Mouse (Mus musculus) megakaryocyte, embryonic 14.5 days (primary cell): ENCODE measurements around the gene Mpped2. TPM values are rescaled to one million over a fixed set of nuclear protein-coding genes. Genes with fewer than 3 reads are reported as not detected.

Source experiments
- H3K27me3 ChIP-seq: replicated peaks from 2 replicates; pipeline ENCODE3; 2012; ENCODE audit warnings: inconsistent platforms
- H3K36me3 ChIP-seq: replicated peaks from 2 replicates; pipeline ENCODE3; 2012; ENCODE audit warnings: low read length, inconsistent platforms, mixed read lengths
- H3K4me1 ChIP-seq: 2 replicates; pipeline ENCODE4 v1.6.1; 2012; ENCODE audit warnings: inconsistent platforms
- H3K4me3 ChIP-seq: replicated peaks from 2 replicates; pipeline ENCODE3; 2012; ENCODE audit warnings: moderate library complexity, mild to moderate bottlenecking, inconsistent platforms
- H3K9me3 ChIP-seq: 2 replicates; pipeline ENCODE4 v1.6.1; 2012; ENCODE audit warnings: inconsistent platforms
- FLI1 ChIP-seq: IDR thresholded peaks from 2 replicates; pipeline ENCODE4 v1.6.1; 2012; ENCODE audit warnings: low read length, inconsistent platforms, mixed read lengths
- GATA1 ChIP-seq: IDR thresholded peaks from 3 replicates; pipeline ENCODE4 v1.6.1; 2012; ENCODE audit warnings: mixed read lengths, low read length, inconsistent platforms, borderline replicate concordance
- polyA plus RNA-seq: library from polyadenylated mRNA; stranded (reverse); fragments of >175 nt; gene quantifications from 2 replicates; pipeline ENCODE4 v1.2.3, GENCODE M21; 2012; ENCODE audit warnings: low replicate concordance; ENCODE audit not compliant: insufficient read depth

Gene Mpped2
- polyA plus RNA-seq, 1 experiment: 0.10 TPM

- no peaks in the 10 kb centered on the region for H3K4me1 ChIP-seq
- H3K9me3 ChIP-seq: peaks cover 50% of the 10 kb centered on the region
- TF ChIP-seq GATA1 (no peak), FLI1 (no peak)
- H3K4me3 ChIP-seq: no peak overlapping the region
- H3K27me3 ChIP-seq: no peaks in the 10 kb centered on the region
- no peaks in the 10 kb centered on the region for H3K36me3 ChIP-seq
These were observed 95.5 kb downstream of the Mpped2 start for GRCm38 (mm10) chr2:106788573-106788972.

GRCm38 (mm10) chr2:106789694-106790328 is 96.7 kb downstream of the Mpped2 start:
- Histone ChIP-seq H3K27me3 (no peaks in the 10 kb centered on the region), H3K9me3 (peaks cover 49% of the 10 kb centered on the region), H3K36me3 (no peaks in the 10 kb centered on the region), H3K4me3 (no peak overlapping the region), H3K4me1 (no peaks in the 10 kb centered on the region)
- TF ChIP-seq FLI1 (no peak), GATA1 (no peak)

DNA sequence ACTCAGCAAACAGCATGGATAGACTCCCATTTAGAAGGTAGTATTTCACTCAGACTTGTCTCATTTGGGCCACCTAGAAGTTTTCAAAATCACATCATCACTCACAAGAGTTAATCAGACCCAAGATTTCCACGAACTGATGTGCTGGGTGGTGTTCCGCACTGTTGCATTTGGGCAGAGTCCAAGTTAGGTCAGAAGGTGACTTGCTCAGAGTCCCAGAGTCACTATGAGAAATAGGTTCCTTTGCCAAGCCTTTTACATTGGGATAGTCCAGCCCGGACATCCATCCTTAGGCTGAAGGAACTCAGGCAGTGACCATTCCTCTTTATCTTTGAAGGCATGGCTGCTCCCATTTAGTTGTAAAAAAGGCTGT is 97.2 kb downstream of the Mpped2 start:
- TF ChIP-seq GATA1 (no peak), FLI1 (no peak)
- H3K4me3 ChIP-seq: no peak overlapping the region
- no peaks in the 10 kb centered on the region for H3K27me3 ChIP-seq
- H3K36me3 ChIP-seq: no peaks in the 10 kb centered on the region
- H3K4me1 ChIP-seq: no peaks in the 10 kb centered on the region
- H3K9me3 ChIP-seq: peaks cover 44% of the 10 kb centered on the region

- no peaks in the 10 kb centered on the region for H3K27me3 ChIP-seq
- H3K4me1 ChIP-seq: no peaks in the 10 kb centered on the region
- no peaks in the 10 kb centered on the region for H3K36me3 ChIP-seq
- TF ChIP-seq GATA1 (no peak), FLI1 (no peak)
- peaks cover 19% of the 10 kb centered on the region; the same call in 1 of the 2 replicates for H3K9me3 ChIP-seq
- no peak overlapping the region for H3K4me3 ChIP-seq
These were observed 103.2 kb downstream of the Mpped2 start for GRCm38 (mm10) chr2:106796246-106796645.

- TF ChIP-seq FLI1 (no peak), GATA1 (no peak)
- Histone ChIP-seq H3K36me3 (no peaks in the 10 kb centered on the region), H3K4me3 (no peak overlapping the region)
These were observed 104.8 kb downstream of the Mpped2 start for GRCm38 (mm10) chr2:106797855-106798254.

DNA sequence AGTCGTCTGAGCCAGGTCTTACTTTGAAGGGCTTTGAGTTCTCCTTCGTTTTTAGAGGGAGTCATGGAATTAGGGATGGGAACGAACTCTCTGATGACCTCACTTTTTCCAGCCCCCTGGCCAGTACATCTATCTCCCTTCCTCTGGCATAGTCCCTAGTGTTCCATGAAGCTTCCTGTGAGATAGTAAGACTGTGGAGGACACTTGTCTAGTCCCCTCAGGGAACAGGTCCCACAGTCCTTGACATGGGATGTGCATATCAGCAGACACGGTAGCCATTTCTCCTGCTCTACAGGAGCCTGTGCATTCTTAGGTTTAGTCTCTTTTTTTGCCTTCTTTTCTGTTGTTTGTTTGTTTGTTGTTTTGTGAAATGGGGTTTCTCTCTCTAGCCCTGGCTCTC is 105.8 kb downstream of the Mpped2 start:
- peaks cover 15% of the 10 kb centered on the region for H3K9me3 ChIP-seq
- H3K4me3 ChIP-seq: no peak overlapping the region
- H3K36me3 ChIP-seq: no peaks in the 10 kb centered on the region
- TF ChIP-seq FLI1 (no peak), GATA1 (no peak)
- no peaks in the 10 kb centered on the region for H3K27me3 ChIP-seq
- H3K4me1 ChIP-seq: no peaks in the 10 kb centered on the region

More at GRCm38 (mm10) chr2:106797855-106798254, 104.8 kb downstream of the Mpped2 start:
- H3K4me1 ChIP-seq: no peaks in the 10 kb centered on the region
- no peaks in the 10 kb centered on the region for H3K27me3 ChIP-seq
- peaks cover 12% of the 10 kb centered on the region for H3K9me3 ChIP-seq

DNA sequence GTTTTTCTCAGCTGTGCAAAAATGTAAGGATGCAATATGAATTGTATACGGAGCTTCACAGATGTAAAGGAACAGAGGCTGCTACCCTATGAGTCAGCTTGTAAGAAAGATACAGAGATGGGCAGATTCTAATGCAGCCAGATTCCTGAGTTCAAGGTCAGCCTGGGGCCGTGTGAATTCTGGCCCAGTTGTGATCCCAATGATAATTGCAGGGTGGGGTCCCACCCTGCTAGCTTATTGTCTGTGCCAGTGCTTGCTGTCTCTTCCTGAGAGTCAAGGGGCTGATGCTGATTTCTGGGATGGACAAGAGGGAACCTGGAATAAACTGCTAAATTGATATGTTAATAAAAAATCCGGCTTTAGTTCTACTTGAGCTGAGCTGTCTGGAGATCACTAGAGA is 122.8 kb downstream of the Mpped2 start:
- H3K4me1 ChIP-seq: no peaks in the 10 kb centered on the region
- H3K27me3 ChIP-seq: no peaks in the 10 kb centered on the region
- no peak overlapping the region for H3K4me3 ChIP-seq
- TF ChIP-seq FLI1: no peak
- no peaks in the 10 kb centered on the region for H3K36me3 ChIP-seq
- peaks cover 17% of the 10 kb centered on the region for H3K9me3 ChIP-seq

DNA sequence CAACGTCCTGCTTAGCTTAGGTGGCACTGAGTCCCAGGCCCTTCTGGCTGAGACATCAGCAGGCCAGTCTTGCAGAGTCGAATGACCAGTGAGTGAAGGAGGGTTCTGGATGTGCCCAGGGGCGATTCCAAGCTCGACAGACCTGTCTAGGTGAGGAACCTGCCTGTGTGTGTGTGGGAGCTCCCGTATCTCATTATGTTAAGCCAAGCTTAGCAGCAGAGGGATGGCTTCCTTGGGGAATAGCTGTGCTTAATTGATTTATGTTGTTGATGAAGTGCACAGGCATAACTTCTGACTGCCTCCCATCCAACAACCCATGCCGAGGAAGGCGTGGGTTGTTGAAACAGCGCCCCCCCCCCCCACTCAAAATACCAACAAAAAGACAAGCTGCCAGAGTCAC is 128.2 kb downstream of the Mpped2 start:
- no peaks in the 10 kb centered on the region for H3K27me3 ChIP-seq

GRCm38 (mm10) chr2:106821883-106822282 is 128.8 kb downstream of the Mpped2 start:
- TF ChIP-seq GATA1 (no peak), FLI1 (no peak)
- peaks cover 27% of the 10 kb centered on the region for H3K9me3 ChIP-seq

More for the DNA sequence above, 128.2 kb downstream of the Mpped2 start:
- H3K9me3 ChIP-seq: peaks cover 27% of the 10 kb centered on the region
- no peaks in the 10 kb centered on the region for H3K4me1 ChIP-seq
- H3K36me3 ChIP-seq: no peaks in the 10 kb centered on the region
- TF ChIP-seq GATA1 (no peak), FLI1 (no peak)
- no peak overlapping the region for H3K4me3 ChIP-seq

DNA sequence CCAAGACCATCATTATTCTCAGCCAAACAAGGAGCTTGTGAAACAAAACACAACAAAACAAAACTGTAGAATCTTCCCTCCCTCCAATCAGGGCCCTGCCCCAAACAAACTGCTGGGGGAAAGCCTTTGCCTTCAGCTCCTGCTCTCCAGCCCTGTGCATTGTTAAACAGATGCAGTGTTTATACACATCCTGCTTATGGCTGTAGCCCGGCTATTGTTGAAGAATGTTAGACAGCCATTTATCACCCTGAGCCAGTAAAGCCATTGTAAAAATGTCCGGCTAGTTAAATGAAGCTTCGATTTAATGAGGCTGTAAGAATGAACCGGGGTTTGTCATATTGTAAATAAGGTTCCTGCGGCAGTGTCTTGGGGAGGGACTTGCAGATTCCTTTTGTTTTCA is 129.5 kb downstream of the Mpped2 start:
- no peak overlapping the region for H3K4me3 ChIP-seq
- no peaks in the 10 kb centered on the region for H3K27me3 ChIP-seq
- no peaks in the 10 kb centered on the region for H3K4me1 ChIP-seq
- no peaks in the 10 kb centered on the region for H3K36me3 ChIP-seq
- TF ChIP-seq FLI1 (no peak), GATA1 (no peak)
- peaks cover 27% of the 10 kb centered on the region for H3K9me3 ChIP-seq

More at GRCm38 (mm10) chr2:106821883-106822282, 128.8 kb downstream of the Mpped2 start:
- Histone ChIP-seq H3K4me1 (no peaks in the 10 kb centered on the region), H3K36me3 (no peaks in the 10 kb centered on the region), H3K4me3 (no peak overlapping the region), H3K27me3 (no peaks in the 10 kb centered on the region)

GRCm38 (mm10) chr2:106825461-106825860 is 132.4 kb downstream of the Mpped2 start:
- Histone ChIP-seq H3K27me3 (no peaks in the 10 kb centered on the region), H3K9me3 (peaks cover 35% of the 10 kb centered on the region)

More at GRCm38 (mm10) chr2:106825461-106825860, 132.4 kb downstream of the Mpped2 start:
- Histone ChIP-seq H3K4me1 (no peaks in the 10 kb centered on the region), H3K36me3 (no peaks in the 10 kb centered on the region), H3K4me3 (no peak overlapping the region)
- TF ChIP-seq FLI1 (no peak), GATA1 (no peak)
